Mouse (Mus musculus) hindbrain, embryonic 16.5 days (tissue): ENCODE measurements at regions not wholly inside any gene's neighbourhood (a gene's known extent, or its start where the extent isn't known, plus 50 kb on each side); places are given as distances from the start of the nearest gene placed in this dataset.
A peak's percentile ranks its signal among the peaks of the same experiment; 100 is the strongest.

Source experiments
- ATAC-seq: fragments of 200-750 bp; cut with Nextera tagmentation; 2 replicates; pipeline ENCODE4 v1.8.0; 2017; ENCODE audit warnings: moderate TSS enrichment, moderate library complexity
- H3K27ac ChIP-seq: fragments of 300-500 bp; sonication (generic); 2 replicates; pipeline ENCODE4 v1.5.1; 2014; ENCODE audit warnings: low read depth, mild to moderate bottlenecking, control low read depth, low read length, moderate library complexity
- H3K27me3 ChIP-seq: fragments of 300-500 bp; sonication (generic); replicated peaks from 2 replicates; pipeline ENCODE4 v1.6.1; 2014; ENCODE audit warnings: low read length; ENCODE audit not compliant: control insufficient read depth, insufficient read depth
- H3K36me3 ChIP-seq: fragments of 300-500 bp; sonication (generic); 2 replicates; pipeline ENCODE4 v1.6.1; 2014; ENCODE audit warnings: mild to moderate bottlenecking, low read length, moderate library complexity, mixed read lengths; ENCODE audit not compliant: control insufficient read depth, insufficient read depth
- H3K4me1 ChIP-seq: fragments of 300-500 bp; sonication (generic); 2 replicates; pipeline ENCODE4 v1.6.1; 2014; ENCODE audit warnings: low read depth, low read length; ENCODE audit not compliant: control insufficient read depth, insufficient read depth
- H3K4me2 ChIP-seq: fragments of 300-500 bp; sonication (generic); 2 replicates; pipeline ENCODE4 v1.6.1; 2014; ENCODE audit warnings: mild to moderate bottlenecking, low read length, control low read depth, moderate library complexity
- H3K4me3 ChIP-seq: fragments of 300-500 bp; sonication (generic); 2 replicates; pipeline ENCODE4 v1.5.1; 2014; ENCODE audit warnings: mild to moderate bottlenecking, low read length, control low read depth, moderate library complexity
- H3K9ac ChIP-seq: fragments of 300-500 bp; sonication (generic); 2 replicates; pipeline ENCODE4 v1.6.1; 2014; ENCODE audit warnings: low read depth, mild to moderate bottlenecking, control low read depth, low read length, moderate library complexity
- H3K9me3 ChIP-seq: fragments of 300-500 bp; sonication (generic); 2 replicates; pipeline ENCODE4 v1.6.1; 2014; ENCODE audit warnings: mild to moderate bottlenecking, low read length, moderate library complexity; ENCODE audit not compliant: control insufficient read depth
- WGBS: fragments of 180-500 bp; shearing (Covaris S2); extraction: QIAGEN DNeasy Blood & Tissue Kit; methylation state at CpG from one replicate; pipeline ENCODE4 v1.1.7; 2014; 5-methylcytosine and 5-hydroxymethylcytosine counted together

DNA sequence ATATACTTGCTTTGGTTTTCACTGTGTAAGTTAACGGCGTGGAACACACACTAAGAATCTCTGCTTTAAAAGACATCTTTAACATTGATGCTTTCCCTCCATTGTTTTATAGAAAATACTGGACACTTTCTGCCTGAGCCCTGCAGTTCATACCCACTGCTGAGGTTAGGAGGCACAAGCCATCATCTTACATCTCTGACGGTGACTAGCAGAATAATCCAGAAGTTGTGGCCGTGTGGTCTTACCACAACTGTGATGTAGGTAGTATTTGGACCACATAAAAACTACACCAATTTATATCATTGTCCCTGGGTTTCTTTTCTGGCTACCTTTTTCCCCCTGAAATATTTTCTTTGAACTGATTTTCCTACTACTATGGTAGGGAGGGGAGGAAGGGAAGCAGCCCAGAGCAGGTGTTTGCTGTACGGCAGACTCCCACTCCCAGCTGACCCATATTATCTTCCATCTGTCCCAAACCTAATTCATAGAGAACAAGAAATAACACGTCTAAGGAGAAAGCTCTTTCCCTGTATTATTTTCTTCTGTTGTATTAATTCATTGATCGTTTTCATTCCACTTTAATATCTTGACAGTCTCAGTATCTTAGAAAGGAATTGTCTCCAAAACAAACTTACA lies 180.1 kb upstream of the Atp2b1 start:
- no peaks in the 10 kb centered on the region for H3K27me3 ChIP-seq
- no peak overlapping the region for H3K9ac ChIP-seq
- no peak overlapping the region for H3K4me2 ChIP-seq
- H3K9me3 ChIP-seq = no peaks in the 10 kb centered on the region
- H3K27ac ChIP-seq = no peak overlapping the region
- no peaks in the 10 kb centered on the region for H3K36me3 ChIP-seq
- no peak overlapping the region for H3K4me3 ChIP-seq
- 88% methylated on average over 7 of the region's 7 CpGs for WGBS
- no peaks in the 10 kb centered on the region for H3K4me1 ChIP-seq
- no peak for ATAC-seq

DNA sequence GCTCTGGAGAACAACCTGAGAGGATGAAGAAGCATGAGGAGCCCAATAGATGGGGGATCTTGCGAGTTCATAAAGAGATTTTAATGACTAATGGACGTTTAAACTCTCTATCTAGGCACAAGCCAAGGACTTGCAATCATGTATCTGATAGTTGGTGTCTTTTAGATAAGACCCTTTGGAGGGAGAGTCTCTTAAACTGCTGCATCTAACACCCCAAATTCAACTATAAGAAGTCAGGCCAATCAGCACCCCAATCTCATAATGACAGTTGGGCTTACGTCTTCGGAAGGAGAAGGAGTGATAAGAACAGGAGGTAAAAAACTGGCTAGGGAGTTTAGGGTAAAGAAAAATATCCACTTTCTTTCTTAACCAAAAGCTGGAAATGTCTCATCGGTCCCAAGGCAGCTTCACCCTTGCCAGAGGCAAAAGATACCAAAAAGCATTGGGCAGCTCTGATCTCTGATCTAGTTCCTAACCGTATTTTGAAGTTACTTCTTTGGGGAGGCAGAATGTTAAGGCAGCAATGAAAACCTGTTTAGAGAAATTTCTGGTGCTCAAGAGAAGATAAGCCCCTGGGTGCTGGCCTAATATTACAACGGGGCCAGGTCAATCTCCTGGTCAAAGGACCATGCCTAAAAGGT lies 173.6 kb upstream of the Atp2b1 start:
- WGBS = 88% methylated on average over 7 of the region's 7 CpGs
- H3K27ac ChIP-seq = no peak overlapping the region
- no peaks in the 10 kb centered on the region for H3K9me3 ChIP-seq
- ATAC-seq = no peak
- H3K4me3 ChIP-seq = no peak overlapping the region
- H3K4me1 ChIP-seq = no peaks in the 10 kb centered on the region
- no peak overlapping the region for H3K4me2 ChIP-seq
- no peaks in the 10 kb centered on the region for H3K27me3 ChIP-seq
- H3K36me3 ChIP-seq = no peaks in the 10 kb centered on the region
- H3K9ac ChIP-seq = no peak overlapping the region

DNA sequence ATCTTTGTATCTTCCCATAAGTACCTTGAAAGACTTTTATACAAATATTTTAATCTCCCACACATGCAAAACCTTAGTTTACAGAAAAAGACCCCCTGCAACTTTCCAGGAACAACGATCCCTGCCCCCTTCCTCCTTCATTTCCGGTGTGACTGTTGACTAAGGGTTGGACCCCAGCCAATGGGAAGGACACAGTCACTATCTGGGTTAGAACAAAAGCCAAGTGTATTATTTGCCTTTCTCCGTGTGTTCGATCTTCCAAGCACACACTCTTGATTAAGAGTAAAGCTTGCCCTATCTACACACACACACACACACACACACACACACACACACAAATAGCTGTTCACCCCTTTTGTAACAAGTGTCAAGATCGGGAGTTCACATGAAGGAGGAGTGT lies 172.8 kb upstream of the Atp2b1 start:
- ATAC-seq = no peak
- no peak overlapping the region for H3K4me2 ChIP-seq
- H3K27ac ChIP-seq = no peak overlapping the region
- no peak overlapping the region for H3K9ac ChIP-seq
- H3K4me1 ChIP-seq = no peaks in the 10 kb centered on the region
- no peak overlapping the region for H3K4me3 ChIP-seq
- 62% methylated on average over 5 of the region's 5 CpGs for WGBS
- no peaks in the 10 kb centered on the region for H3K27me3 ChIP-seq
- H3K36me3 ChIP-seq = no peaks in the 10 kb centered on the region
- no peaks in the 10 kb centered on the region for H3K9me3 ChIP-seq

DNA sequence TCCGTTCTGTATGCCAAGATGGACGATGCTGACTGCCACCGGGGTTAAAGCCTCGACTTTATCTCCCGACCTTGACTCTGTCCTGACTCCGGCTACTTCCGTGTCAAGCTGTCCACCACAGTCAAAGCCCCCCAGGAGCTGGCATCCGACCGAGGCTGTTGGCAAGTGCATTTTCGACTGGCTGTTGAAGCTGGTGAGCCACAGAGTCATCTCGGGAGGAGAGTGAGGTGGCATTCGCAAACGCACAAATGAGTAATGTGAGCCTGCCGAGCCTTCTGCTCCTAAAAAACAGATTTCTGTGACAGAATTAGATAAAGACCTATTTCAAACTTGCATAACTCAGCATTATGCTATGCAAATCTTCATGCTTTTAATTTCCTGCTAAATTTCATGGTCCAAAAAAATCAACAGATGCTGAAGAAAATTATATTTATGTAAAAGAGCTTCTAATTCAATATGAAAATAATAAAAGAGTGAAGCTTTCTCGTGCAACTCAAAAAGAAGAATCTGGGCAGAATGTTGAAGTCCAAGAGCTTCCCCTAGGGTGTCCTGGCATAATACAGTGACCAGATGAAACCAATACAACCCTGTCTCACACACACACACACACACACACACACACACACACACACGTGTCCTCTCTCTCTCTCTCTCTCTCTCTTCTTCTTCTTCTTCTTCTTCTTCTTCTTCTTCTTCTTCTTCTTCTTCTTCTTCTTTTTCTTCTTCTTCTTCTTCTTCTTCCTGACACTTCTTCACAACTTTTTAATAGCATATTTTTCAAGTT lies 171.2 kb upstream of the Atp2b1 start:
- H3K27me3 ChIP-seq = no peaks in the 10 kb centered on the region
- H3K9me3 ChIP-seq = no peaks in the 10 kb centered on the region
- WGBS = 62% methylated on average over 16 of the region's 16 CpGs
- peak; percentile 30 for ATAC-seq
- no peaks in the 10 kb centered on the region for H3K36me3 ChIP-seq
- 0 out of 2 replicates have a peak overlapping the region, but pooled peaks have one; percentile 17 for H3K9ac ChIP-seq
- H3K4me1 ChIP-seq = no peaks in the 10 kb centered on the region
- no peak overlapping the region for H3K27ac ChIP-seq
- H3K4me3 ChIP-seq = no peak overlapping the region
- peak overlapping the region; percentile 17; the same call in 1 of the 2 replicates for H3K4me2 ChIP-seq

DNA sequence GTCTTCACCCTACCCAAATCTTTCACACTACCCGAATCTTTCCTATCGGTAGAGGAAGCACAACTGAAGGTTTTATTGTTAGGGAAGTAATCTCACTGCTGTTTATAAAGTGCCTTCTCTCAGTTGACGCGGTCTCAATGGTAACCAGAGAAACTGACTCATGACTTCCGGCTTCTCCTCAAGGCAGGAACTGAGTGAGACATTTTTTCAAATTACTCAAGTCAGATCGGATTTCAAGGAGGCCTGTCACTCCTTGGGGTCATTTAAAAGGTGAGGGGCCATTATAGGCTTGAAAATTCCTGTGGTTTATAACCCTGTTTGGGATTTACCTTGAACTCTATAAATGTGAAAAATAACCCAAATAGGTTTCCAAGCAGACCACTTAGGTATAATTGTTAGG lies 170.0 kb upstream of the Atp2b1 start:
- no peak overlapping the region for H3K27ac ChIP-seq
- H3K36me3 ChIP-seq = no peaks in the 10 kb centered on the region
- H3K9me3 ChIP-seq = no peaks in the 10 kb centered on the region
- no peak overlapping the region for H3K4me3 ChIP-seq
- no peak overlapping the region for H3K4me2 ChIP-seq
- no peak for ATAC-seq
- H3K9ac ChIP-seq = no peak overlapping the region
- WGBS = 59% methylated on average over 6 of the region's 6 CpGs
- no peaks in the 10 kb centered on the region for H3K27me3 ChIP-seq
- no peaks in the 10 kb centered on the region; the same call in 1 of the 2 replicates for H3K4me1 ChIP-seq

DNA sequence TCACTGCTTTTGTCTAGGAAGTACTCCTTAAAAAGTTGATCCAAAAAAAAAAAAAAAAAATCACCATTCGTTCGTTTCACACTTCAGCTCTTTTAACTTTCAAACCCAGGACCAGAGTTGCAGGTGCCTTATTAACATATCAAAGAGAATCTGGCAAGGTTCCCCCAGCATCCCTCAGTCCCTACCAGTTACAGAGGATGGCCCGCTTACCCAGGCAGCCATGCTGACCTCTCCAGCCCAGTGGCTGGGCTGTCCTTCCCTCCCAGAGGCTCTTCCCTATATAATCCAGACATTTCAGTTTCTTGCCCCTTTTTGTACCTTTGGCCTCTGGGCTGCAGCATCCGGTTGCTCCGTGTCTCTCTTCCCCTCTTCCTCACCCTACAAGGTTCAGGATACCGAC lies 169.5 kb upstream of the Atp2b1 start:
- WGBS = 45% methylated on average over 6 of the region's 6 CpGs
- Histone ChIP-seq H3K9me3 (no peaks in the 10 kb centered on the region), H3K9ac (no peak overlapping the region), H3K36me3 (no peaks in the 10 kb centered on the region), H3K4me2 (no peak overlapping the region), H3K4me1 (no peaks in the 10 kb centered on the region; the same call in 1 of the 2 replicates), H3K4me3 (no peak overlapping the region), H3K27ac (no peak overlapping the region), H3K27me3 (no peaks in the 10 kb centered on the region)
- ATAC-seq = no peak

DNA sequence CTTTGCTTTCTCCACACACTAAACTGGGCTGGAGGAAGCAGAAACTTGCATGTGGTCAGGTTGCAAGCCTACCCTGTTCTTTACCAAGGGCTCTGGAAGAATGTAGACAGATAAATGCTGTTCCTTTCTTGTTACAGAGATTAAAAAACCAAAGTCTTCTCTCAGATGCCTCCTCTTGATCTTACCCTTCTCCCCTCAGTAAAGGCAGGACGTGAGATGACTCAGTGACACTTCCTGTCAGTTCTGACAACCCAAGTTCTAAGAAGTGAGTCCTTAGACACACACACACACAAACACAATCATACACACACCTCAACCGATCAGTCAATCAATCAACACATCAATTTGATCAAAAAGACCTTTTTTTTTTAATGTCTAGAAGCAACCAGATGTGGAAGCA lies 168.8 kb upstream of the Atp2b1 start:
- Histone ChIP-seq H3K4me3 (no peak overlapping the region), H3K27me3 (no peaks in the 10 kb centered on the region), H3K4me2 (no peak overlapping the region), H3K36me3 (no peaks in the 10 kb centered on the region), H3K4me1 (no peaks in the 10 kb centered on the region; the same call in 1 of the 2 replicates), H3K9me3 (no peaks in the 10 kb centered on the region), H3K9ac (no peak overlapping the region), H3K27ac (no peak overlapping the region)
- WGBS = 87% methylated on average over 2 of the region's 2 CpGs
- no peak for ATAC-seq

DNA sequence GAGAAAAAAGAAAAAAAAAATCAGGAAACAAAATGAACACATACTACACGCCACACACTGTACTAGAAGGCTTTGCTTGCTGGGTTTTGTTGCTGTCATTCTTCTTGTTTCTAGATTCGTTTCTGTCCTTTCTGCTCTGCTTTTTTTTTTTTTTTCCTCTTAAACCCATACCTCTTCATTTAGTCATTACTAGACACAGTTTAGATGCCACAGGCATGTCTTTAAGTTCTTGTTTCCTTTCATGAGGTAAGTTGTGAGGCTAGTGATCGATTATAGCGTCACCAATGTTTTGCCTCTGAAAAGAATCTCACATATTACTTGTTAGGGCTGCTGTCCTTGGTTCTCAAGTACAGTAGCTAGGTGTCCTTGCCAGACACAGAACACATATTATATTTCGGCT lies 168.3 kb upstream of the Atp2b1 start:
- Histone ChIP-seq H3K27ac (no peak overlapping the region), H3K9ac (no peak overlapping the region), H3K9me3 (no peaks in the 10 kb centered on the region), H3K4me1 (no peaks in the 10 kb centered on the region; the same call in 1 of the 2 replicates), H3K4me2 (no peak overlapping the region), H3K36me3 (no peaks in the 10 kb centered on the region), H3K4me3 (no peak overlapping the region), H3K27me3 (no peaks in the 10 kb centered on the region)
- 90% methylated on average over 5 of the region's 5 CpGs for WGBS
- no peak for ATAC-seq

DNA sequence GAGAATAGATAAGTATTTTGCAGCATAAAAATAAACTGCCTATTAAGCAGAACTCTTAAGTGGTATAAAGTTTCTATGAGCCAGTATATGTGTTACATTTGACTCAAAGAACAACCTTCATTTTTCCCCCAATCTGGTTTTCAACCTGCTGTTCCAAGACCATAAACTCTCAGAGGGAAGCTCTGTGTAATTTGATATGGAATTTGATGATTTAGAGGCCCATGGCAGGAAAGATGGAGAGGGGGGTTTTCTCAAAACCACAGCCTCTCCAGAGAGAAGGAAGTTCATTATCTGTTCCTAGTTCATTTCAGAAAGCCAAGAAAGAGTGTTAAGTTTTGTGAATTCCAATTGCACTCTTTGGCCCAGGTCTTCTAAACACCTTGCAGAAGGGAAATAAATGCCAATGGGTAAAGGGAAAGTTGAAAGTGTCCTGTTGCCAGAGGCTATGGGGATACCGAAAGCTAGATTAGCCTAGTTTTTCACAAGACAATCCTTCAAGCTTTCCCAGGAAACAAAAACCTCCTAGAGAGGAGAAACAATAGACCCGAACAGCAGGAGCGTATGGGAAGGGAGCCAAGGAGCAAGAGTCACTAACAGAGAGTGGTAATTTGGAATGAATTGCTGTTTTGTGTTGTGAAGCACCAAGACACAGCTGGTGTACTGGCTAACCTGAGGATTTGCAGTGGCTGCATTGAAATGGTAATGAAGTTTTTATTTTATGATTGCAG lies 165.2 kb upstream of the Atp2b1 start:
- WGBS = 10% methylated on average over 3 of the region's 3 CpGs
- no peaks in the 10 kb centered on the region for H3K36me3 ChIP-seq
- H3K27ac ChIP-seq = no peak overlapping the region
- no peak overlapping the region for H3K9ac ChIP-seq
- peak; percentile 68; the same call in 1 of the 2 replicates for ATAC-seq
- no peaks in the 10 kb centered on the region; the same call in 1 of the 2 replicates for H3K4me1 ChIP-seq
- no peak overlapping the region for H3K4me3 ChIP-seq
- no peak overlapping the region for H3K4me2 ChIP-seq
- no peaks in the 10 kb centered on the region for H3K9me3 ChIP-seq
- H3K27me3 ChIP-seq = no peaks in the 10 kb centered on the region
